Mouse (Mus musculus) forebrain, embryonic 11.5 days (tissue): ENCODE results near the gene Efemp2. TPM values are rescaled to one million over a fixed set of nuclear protein-coding genes. Genes with fewer than 3 reads are reported as not detected.
A peak's percentile ranks its signal among the peaks of the same experiment; 100 is the strongest.
"Not testable (repeated sequence)": the region's sequence is repeated elsewhere in the genome, so short reads cannot be mapped to it uniquely, and the experiment has no call there.

ENCODE experiments used
- ATAC-seq: fragments of 200-750 bp; cut with Nextera tagmentation; replicated peaks from 2 replicates; pipeline ENCODE4 v1.8.0; 2017; ENCODE audit warnings: moderate TSS enrichment; ENCODE audit not compliant: low FRiP score
- DNase-seq: peaks from one replicate; pipeline ENCODE4 v3.0.0-alpha.2; 2017; ENCODE audit warnings: low spot score
- H3K27ac ChIP-seq: fragments of 300-500 bp; sonication (generic); 2 replicates; pipeline ENCODE4 v1.5.1; 2014; ENCODE audit warnings: low read depth, low read length
- H3K27me3 ChIP-seq: fragments of 300-500 bp; sonication (generic); 2 replicates; pipeline ENCODE4 v1.6.1; 2014; ENCODE audit warnings: mild to moderate bottlenecking, low read length, mixed read lengths; ENCODE audit not compliant: control insufficient read depth, insufficient read depth
- H3K36me3 ChIP-seq: fragments of 300-500 bp; sonication (generic); 2 replicates; pipeline ENCODE4 v1.6.1; 2014; ENCODE audit warnings: mild to moderate bottlenecking, low read length, moderate library complexity, mixed read lengths; ENCODE audit not compliant: control insufficient read depth, insufficient read depth
- H3K4me1 ChIP-seq: fragments of 300-500 bp; sonication (generic); replicated peaks from 2 replicates; pipeline ENCODE4 v1.6.1; 2014; ENCODE audit warnings: low read length, mixed read lengths; ENCODE audit not compliant: control insufficient read depth, insufficient read depth
- H3K4me2 ChIP-seq: fragments of 300-500 bp; sonication (generic); 2 replicates; pipeline ENCODE4 v1.6.1; 2014; ENCODE audit warnings: low read depth, mild to moderate bottlenecking, low read length, moderate library complexity, mixed read lengths; ENCODE audit not compliant: severe bottlenecking
- H3K4me3 ChIP-seq: fragments of 300-500 bp; sonication (generic); 2 replicates; pipeline ENCODE4 v1.5.1; 2014; ENCODE audit warnings: low read depth, low read length
- H3K9ac ChIP-seq: fragments of 300-500 bp; sonication (generic); 2 replicates; pipeline ENCODE4 v1.6.1; 2014; ENCODE audit warnings: low read length
- H3K9me3 ChIP-seq: fragments of 300-500 bp; sonication (generic); 2 replicates; pipeline ENCODE4 v1.6.1; 2016; ENCODE audit warnings: low read length, mixed read lengths; ENCODE audit not compliant: control insufficient read depth
- WGBS: fragments of 180-500 bp; shearing (Covaris S2); extraction: QIAGEN DNeasy Blood & Tissue Kit; methylation state at CpG from one replicate; pipeline ENCODE4 v1.1.7; 2014; 5-methylcytosine and 5-hydroxymethylcytosine counted together
- polyA plus RNA-seq: library from polyadenylated mRNA; unstranded; fragments of >200 nt; fragmentation: Nextera tagmentation; extraction: Ambion mirVana; gene quantifications from 2 replicates; pipeline ENCODE4 v1.2.1, GENCODE M21; 2014

The Efemp2 gene
- polyA plus RNA-seq, 1 experiment from 2014 or later: 50.4 TPM

GRCm38 (mm10) chr19:5486286-5486685, 12.5 kb downstream of the Efemp2 start:
- Histone ChIP-seq H3K36me3 (no peaks in the 10 kb centered on the region; the same call in 1 of the 2 replicates), H3K9ac (no peak overlapping the region), H3K27me3 (no peaks in the 10 kb centered on the region), H3K9me3 (no peaks in the 10 kb centered on the region), H3K4me1 (no peaks in the 10 kb centered on the region; the same call in 1 of the 2 replicates), H3K4me2 (no peak overlapping the region), H3K27ac (no peak overlapping the region), H3K4me3 (no peak overlapping the region)
- no peak for DNase-seq
- ATAC-seq: no peak
- WGBS: 89% methylated on average over 8 of the region's 8 CpGs

GRCm38 (mm10) chr19:5486771-5487170, 13.0 kb downstream of the Efemp2 start:
- H3K36me3 ChIP-seq: no peaks in the 10 kb centered on the region; the same call in 1 of the 2 replicates
- H3K4me3 ChIP-seq: no peak overlapping the region
- H3K27ac ChIP-seq: no peak overlapping the region
- no peaks in the 10 kb centered on the region; the same call in 1 of the 2 replicates for H3K4me1 ChIP-seq
- no peak for DNase-seq
- 84% methylated on average over 4 of the region's 4 CpGs for WGBS
- H3K9me3 ChIP-seq: no peaks in the 10 kb centered on the region
- no peak overlapping the region for H3K4me2 ChIP-seq
- peak overlapping the region; percentile 66; the same call in 1 of the 2 replicates for H3K9ac ChIP-seq
- no peaks in the 10 kb centered on the region for H3K27me3 ChIP-seq
- no peak for ATAC-seq

- H3K4me1 ChIP-seq: peaks cover 4% of the 10 kb centered on the region; the same call in 1 of the 2 replicates
Observed at GRCm38 (mm10) chr19:5487768-5488550, 14.2 kb downstream of the Efemp2 start, which contains the start of gene Mus81. TSS of gene Mus81 (minus strand) at chr19:5488402.

GRCm38 (mm10) chr19:5488878-5489571, 15.3 kb downstream of the Efemp2 start:
- peak overlapping the region; percentile 99 for H3K27ac ChIP-seq
- H3K4me1 ChIP-seq: peaks cover 4% of the 10 kb centered on the region; the same call in 1 of the 2 replicates
- peak overlapping the region; percentile 66 for H3K9ac ChIP-seq
- H3K36me3 ChIP-seq: peaks cover 6% of the 10 kb centered on the region
- 1% methylated on average over 26 of the region's 26 CpGs for WGBS
- no peaks in the 10 kb centered on the region for H3K27me3 ChIP-seq
- H3K4me2 ChIP-seq: peak overlapping the region; percentile 64
- ATAC-seq (peak; percentile 83), DNase-seq (peak; percentile 97)
- H3K4me3 ChIP-seq: peak overlapping the region; percentile 44
- no peaks in the 10 kb centered on the region for H3K9me3 ChIP-seq

More at GRCm38 (mm10) chr19:5487768-5488550, 14.2 kb downstream of the Efemp2 start, which contains the start of gene Mus81:
- Histone ChIP-seq H3K27me3 (no peaks in the 10 kb centered on the region), H3K9ac (peak within 1 kb of the TSS; percentile 66), H3K36me3 (peaks cover under 1% of the 10 kb centered on the region), H3K4me2 (peak within 1 kb of the TSS; percentile 64), H3K4me3 (peak within 1 kb of the TSS; percentile 44), H3K27ac (peak within 1 kb of the TSS; percentile 99), H3K9me3 (no peaks in the 10 kb centered on the region)
- ATAC-seq: peak; percentile 69
- 1% methylated on average over 39 of the region's 39 CpGs for WGBS
- peak; percentile 97 for DNase-seq

- WGBS: 51% methylated on average over 10 of the region's 10 CpGs
Observed at GRCm38 (mm10) chr19:5489721-5490120, 16.0 kb downstream of the Efemp2 start.

GRCm38 (mm10) chr19:5490313-5490897, 16.7 kb downstream of the Efemp2 start, which contains the start of gene Cfl1:
TSS of gene Cfl1 (plus strand) at chr19:5490455.
- peak; percentile 70 for ATAC-seq
- Histone ChIP-seq H3K9me3 (no peaks in the 10 kb centered on the region), H3K36me3 (peaks cover 9% of the 10 kb centered on the region), H3K9ac (peak within 1 kb of the TSS; percentile 96), H3K4me1 (peaks cover 4% of the 10 kb centered on the region; the same call in 1 of the 2 replicates), H3K4me2 (peak within 1 kb of the TSS; percentile 64), H3K27me3 (no peaks in the 10 kb centered on the region), H3K27ac (peak within 1 kb of the TSS; percentile 99), H3K4me3 (peak within 1 kb of the TSS; percentile 98)
- DNase-seq: peak; percentile 97
- under 1% methylated on average over 61 of the region's 62 CpGs for WGBS

More at GRCm38 (mm10) chr19:5489721-5490120, 16.0 kb downstream of the Efemp2 start:
- DNase-seq, H3K4me2 ChIP-seq, H3K4me1 ChIP-seq, H3K27me3 ChIP-seq, H3K36me3 ChIP-seq, H3K9ac ChIP-seq, H3K9me3 ChIP-seq, ATAC-seq: not testable (repeated sequence)
- peak overlapping the region; percentile 99 for H3K27ac ChIP-seq
- H3K4me3 ChIP-seq: peak overlapping the region; percentile 98; the same call in 1 of the 2 replicates

- under 1% methylated on average over 59 of the region's 59 CpGs for WGBS
Observed at GRCm38 (mm10) chr19:5490898-5491708, 17.3 kb downstream of the Efemp2 start.

More at GRCm38 (mm10) chr19:5490898-5491708, 17.3 kb downstream of the Efemp2 start:
- H3K9ac ChIP-seq: peak overlapping the region; percentile 96
- H3K9me3 ChIP-seq: no peaks in the 10 kb centered on the region
- peaks cover 10% of the 10 kb centered on the region for H3K36me3 ChIP-seq
- peak overlapping the region; percentile 99 for H3K27ac ChIP-seq
- peak overlapping the region; percentile 60 for H3K4me2 ChIP-seq
- ATAC-seq: peak; percentile 3
- H3K27me3 ChIP-seq: no peaks in the 10 kb centered on the region
- H3K4me1 ChIP-seq: peaks cover 4% of the 10 kb centered on the region; the same call in 1 of the 2 replicates
- peak overlapping the region; percentile 98 for H3K4me3 ChIP-seq
- DNase-seq: peak; percentile 83
